Comparison of ENCODE assay signal across 18 mouse cellular contexts in the genomic region with DNA sequence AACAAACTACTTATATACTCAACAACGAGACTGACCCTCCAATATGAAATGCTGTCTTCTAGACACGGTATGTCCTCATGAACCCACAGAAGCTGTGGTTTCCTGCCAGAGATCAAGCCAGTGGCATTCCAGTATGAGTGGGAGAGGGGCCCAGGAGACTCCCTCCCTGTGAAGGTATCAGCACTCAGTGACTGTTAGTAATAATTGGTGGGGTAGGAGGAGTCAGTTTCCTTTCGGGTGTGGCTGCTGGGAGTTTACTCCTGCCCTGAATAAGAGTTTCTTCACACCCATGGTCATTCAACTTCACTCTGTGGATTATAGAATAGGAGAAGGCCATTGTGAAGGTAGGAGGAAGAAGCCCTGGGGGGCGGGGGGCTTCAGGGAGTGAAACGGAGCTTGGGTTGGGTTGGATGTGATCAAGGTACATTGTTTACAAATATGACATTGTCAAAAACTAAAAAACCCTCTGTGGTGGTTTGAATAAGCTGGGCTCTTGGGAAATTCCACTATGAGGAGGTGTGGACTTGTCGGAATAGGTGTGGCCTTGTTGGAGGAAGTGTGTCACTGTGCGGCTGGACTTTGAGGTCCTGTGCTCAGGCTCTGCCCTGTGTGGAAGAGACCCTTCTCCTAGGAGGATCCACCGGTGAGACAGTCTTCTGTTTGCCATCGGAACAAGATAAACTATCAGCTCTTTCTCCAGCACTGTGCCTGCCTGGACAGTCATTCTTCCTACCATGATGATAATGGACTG. TPM values are rescaled to one million over a fixed set of nuclear protein-coding genes. Genes with fewer than 3 reads are reported as not detected.
DNase-seq lines count a peak whose midpoint lies in the region; ATAC-seq and TF ChIP-seq lines count a peak whose summit lies in the region.
"Had no signal": no experiment of that assay in that cellular context is flagged by ENCODE, and none has a peak within 500 bp of the region (broad histone marks: within the 10 kb centered on the region; RNA-seq: fewer than 3 reads in every experiment).

No protein-coding gene starts in this region.

- H3K9ac ChIP-seq in liver, embryonic 11.5 days (ENCODE audit: low read depth, low read length): no peak overlapping the region
- no peak overlapping the region for H3K9ac ChIP-seq in liver, embryonic 12.5 days
- H3K9ac ChIP-seq in CH12.LX (ENCODE audit: insufficient read depth, low read depth): peak overlapping the region; percentile 56
- H3K9ac ChIP-seq in intestine, embryonic 15.5 days: no peak overlapping the region
- H3K9ac ChIP-seq in hindbrain, embryonic 11.5 days (ENCODE audit: low read depth, low read length): no peak overlapping the region
- no peak overlapping the region for H3K9ac ChIP-seq in hindbrain, embryonic 16.5 days (ENCODE audit: low read depth, low read length)
- H3K9ac ChIP-seq: hindbrain, embryonic 15.5 days had no signal

- H3K4me3 ChIP-seq in liver, embryonic 11.5 days (ENCODE audit: low read depth, low read length): no peak overlapping the region
- no peak overlapping the region for H3K4me3 ChIP-seq in liver, embryonic 12.5 days
- peak overlapping the region in 1 of 3 experiments; percentile 36 for H3K4me3 ChIP-seq in CH12.LX (replicated peaks in 1 of 3; ENCODE audit: low read depth in 2 of 3, low read length in 2 of 3, poor library complexity in 1 of 3)
- H3K4me3 ChIP-seq in intestine, embryonic 15.5 days (replicated peaks): no peak overlapping the region
- H3K4me3 ChIP-seq in hindbrain, embryonic 11.5 days (ENCODE audit: low read depth, low read length): no peak overlapping the region
- no peak overlapping the region for H3K4me3 ChIP-seq in hindbrain, embryonic 16.5 days (ENCODE audit: low read length)
- H3K4me3 ChIP-seq: hindbrain, embryonic 15.5 days had no signal

- H3K27me3 ChIP-seq in liver, embryonic 11.5 days (replicated peaks; ENCODE audit: control insufficient read depth, insufficient read depth, low read length): no peaks in the 10 kb centered on the region
- no peaks in the 10 kb centered on the region for H3K27me3 ChIP-seq in liver, embryonic 12.5 days (replicated peaks)
- no peaks in the 10 kb centered on the region for H3K27me3 ChIP-seq in CH12.LX (replicated peaks)
- no peaks in the 10 kb centered on the region for H3K27me3 ChIP-seq in intestine, embryonic 15.5 days (replicated peaks)
- H3K27me3 ChIP-seq in hindbrain, embryonic 11.5 days (ENCODE audit: control insufficient read depth, insufficient read depth, low read length): no peaks in the 10 kb centered on the region
- H3K27me3 ChIP-seq in hindbrain, embryonic 16.5 days (replicated peaks; ENCODE audit: control insufficient read depth, insufficient read depth, low read length): no peaks in the 10 kb centered on the region
- H3K27me3 ChIP-seq: hindbrain, embryonic 15.5 days had no signal

- no peak for TF ChIP-seq EP300 in CH12.LX (IDR thresholded peaks at IDR 0.05; ENCODE audit: low read length)

- dilution Hi-C loops in CH12.LX (cut with MboI; ENCODE audit: extremely low pct_ligation_motif_present, extremely low pct_unique_long_range_greater_than_20kb, low sequenced_read_pairs): no loop called here

- peak; percentile 58 for TF ChIP-seq POLR2A in CH12.LX (IDR thresholded peaks at IDR 0.05; ENCODE audit: low read depth, low read length)

- no peaks in the 10 kb centered on the region for H3K36me3 ChIP-seq in liver, embryonic 11.5 days (ENCODE audit: control insufficient read depth, insufficient read depth, low read length)
- no peaks in the 10 kb centered on the region for H3K36me3 ChIP-seq in liver, embryonic 12.5 days
- H3K36me3 ChIP-seq in CH12.LX (replicated peaks in 1 of 2; ENCODE audit: control insufficient read depth in 1 of 2, insufficient read depth in 1 of 2, low read length in 1 of 2): no peaks in the 10 kb centered on the region
- no peaks in the 10 kb centered on the region for H3K36me3 ChIP-seq in intestine, embryonic 15.5 days
- H3K36me3 ChIP-seq in hindbrain, embryonic 11.5 days (ENCODE audit: control insufficient read depth, insufficient read depth, low read length): no peaks in the 10 kb centered on the region
- H3K36me3 ChIP-seq in hindbrain, embryonic 16.5 days (ENCODE audit: control insufficient read depth, insufficient read depth, low read length): no peaks in the 10 kb centered on the region
- H3K36me3 ChIP-seq: hindbrain, embryonic 15.5 days had no signal

- no peaks in the 10 kb centered on the region for H3K9me3 ChIP-seq in liver, embryonic 11.5 days (ENCODE audit: control insufficient read depth, low read length)
- no peaks in the 10 kb centered on the region for H3K9me3 ChIP-seq in liver, embryonic 12.5 days (replicated peaks)
- H3K9me3 ChIP-seq in CH12.LX (replicated peaks; ENCODE audit: low read length): no peaks in the 10 kb centered on the region
- no peaks in the 10 kb centered on the region for H3K9me3 ChIP-seq in intestine, embryonic 15.5 days
- H3K9me3 ChIP-seq in hindbrain, embryonic 11.5 days (ENCODE audit: control insufficient read depth, low read length): no peaks in the 10 kb centered on the region
- no peaks in the 10 kb centered on the region for H3K9me3 ChIP-seq in hindbrain, embryonic 16.5 days (ENCODE audit: control insufficient read depth, low read length)
- H3K9me3 ChIP-seq: hindbrain, embryonic 15.5 days had no signal

- WGBS in liver, embryonic 11.5 days: 69% methylated on average over 9 of the region's 9 CpGs
- 52% methylated on average over 9 of the region's 9 CpGs for WGBS in liver, embryonic 12.5 days (ENCODE audit: insufficient replicate concordance)
- 82% methylated on average over 9 of the region's 9 CpGs for WGBS in intestine, embryonic 15.5 days
- 96% methylated on average over 9 of the region's 9 CpGs for WGBS in hindbrain, embryonic 11.5 days
- 92% methylated on average over 9 of the region's 9 CpGs for WGBS in hindbrain, embryonic 16.5 days

- TF ChIP-seq RAD21 in CH12.LX (IDR thresholded peaks at IDR 0.05; ENCODE audit: low read depth, low read length): no peak

- 0 out of 2 replicates have a peak, but pooled peaks cover 4% of the 10 kb centered on the region for H3K4me1 ChIP-seq in liver, embryonic 11.5 days (replicated peaks; ENCODE audit: control insufficient read depth, insufficient read depth, low read length)
- H3K4me1 ChIP-seq in liver, embryonic 12.5 days: peaks cover 14% of the 10 kb centered on the region
- H3K4me1 ChIP-seq in CH12.LX (ENCODE audit: control insufficient read depth in 1 of 2, insufficient read depth in 2 of 2): peaks cover 8 to 40% of the 10 kb centered on the region in 2 experiments; a peak in 3 of 4 replicates
- peaks cover 2% of the 10 kb centered on the region; the same call in 1 of the 2 replicates for H3K4me1 ChIP-seq in intestine, embryonic 15.5 days (replicated peaks)
- H3K4me1 ChIP-seq in hindbrain, embryonic 11.5 days (replicated peaks; ENCODE audit: control insufficient read depth, insufficient read depth, low read length): no peaks in the 10 kb centered on the region
- H3K4me1 ChIP-seq in hindbrain, embryonic 16.5 days (ENCODE audit: control insufficient read depth, insufficient read depth, low read depth, low read length): peaks cover 2% of the 10 kb centered on the region; the same call in 1 of the 2 replicates
- H3K4me1 ChIP-seq: hindbrain, embryonic 15.5 days had no signal

- peak; percentile 47 for ATAC-seq in liver, embryonic 11.5 days (replicated peaks; ENCODE audit: low FRiP score)
- ATAC-seq in liver, embryonic 12.5 days: no peak
- ATAC-seq in intestine, embryonic 15.5 days: peak; percentile 66
- ATAC-seq in megakaryocyte progenitor cell, adult 5-6 weeks (replicated peaks; ENCODE audit: poor library complexity): peak; percentile 63
- no peak for ATAC-seq in hindbrain, embryonic 11.5 days (ENCODE audit: low FRiP score)
- no peak for ATAC-seq in hindbrain, embryonic 16.5 days
- ATAC-seq: forebrain, embryonic 16.5 days; inflammation-experienced regulatory T-cells, adult 6 months had no signal

- H3K79me2 ChIP-seq in CH12.LX (replicated peaks; ENCODE audit: control insufficient read depth, extremely low read depth, insufficient read depth, poor library complexity, severe bottlenecking): no peaks in the 10 kb centered on the region

- in situ Hi-C loops in CH12.LX (cut with MboI; ENCODE audit: low pct_ligation_motif_present, low pct_unique_long_range_greater_than_20kb, low sequenced_read_pairs): no loop called here

- no peak overlapping the region for H3K4me2 ChIP-seq in liver, embryonic 11.5 days
- H3K4me2 ChIP-seq in liver, embryonic 12.5 days: no peak overlapping the region
- peak overlapping the region; percentile 86 for H3K4me2 ChIP-seq in CH12.LX (ENCODE audit: insufficient read depth, low read depth, poor library complexity, severe bottlenecking)
- H3K4me2 ChIP-seq in intestine, embryonic 15.5 days (replicated peaks): no peak overlapping the region
- no peak overlapping the region for H3K4me2 ChIP-seq in hindbrain, embryonic 11.5 days (replicated peaks; ENCODE audit: low read depth, low read length)
- no peak overlapping the region for H3K4me2 ChIP-seq in hindbrain, embryonic 16.5 days (ENCODE audit: low read length)
- H3K4me2 ChIP-seq: hindbrain, embryonic 15.5 days had no signal

- DNase-seq in liver, embryonic 11.5 days (ENCODE audit: low spot score): no peak
- no peak for DNase-seq in CH12.LX (ENCODE audit: extremely low read depth)
- DNase-seq in hindbrain, embryonic 11.5 days (ENCODE audit: low spot score): no peak
- DNase-seq in kidney, adult 18-20 months: no peak
- DNase-seq: adrenal gland, adult 2 months; adrenal gland, postnatal 36 days; cerebellum, adult 2 months; cerebellum, postnatal 10 days; gastrocnemius, postnatal 10 days; heart, postnatal 10 days had no signal

- no peak overlapping the region for H3K27ac ChIP-seq in liver, embryonic 11.5 days (ENCODE audit: low read depth, low read length)
- no peak overlapping the region for H3K27ac ChIP-seq in liver, embryonic 12.5 days
- peak overlapping the region; percentile 65 for H3K27ac ChIP-seq in CH12.LX (ENCODE audit: insufficient read depth, low read depth)
- H3K27ac ChIP-seq in intestine, embryonic 15.5 days: no peak overlapping the region
- no peak overlapping the region for H3K27ac ChIP-seq in hindbrain, embryonic 11.5 days (ENCODE audit: low read depth, low read length)
- no peak overlapping the region for H3K27ac ChIP-seq in hindbrain, embryonic 16.5 days (ENCODE audit: low read depth, low read length)
- H3K27ac ChIP-seq: hindbrain, embryonic 15.5 days had no signal

- TF ChIP-seq CTCF in CH12.LX (conservative IDR thresholded peaks at IDR 0.05 in 1 of 2, IDR thresholded peaks at IDR 0.05 in 1 of 2; ENCODE audit: low read depth in 2 of 2, low read length in 2 of 2): no peak

RNA-seq across cellular contexts. Expression of gene Dstn, which starts 15.5 kb away (rescaled TPM):
- polyA plus RNA-seq in liver, embryonic 11.5 days (2014; fragmentation: Nextera tagmentation; extraction: Ambion mirVana): 241 and 242 TPM in 2 replicates
- polyA plus RNA-seq in liver, embryonic 12.5 days (2016; fragmentation: Nextera tagmentation; extraction: Ambion mirVana): 126 and 136 TPM in 2 replicates
- 68.9 and 84.3 TPM in 2 replicates for total RNA-seq in CH12.LX (2012; rRNA removed)
- 266 and 306 TPM in 2 replicates for total RNA-seq in CH12.LX (2014; rRNA removed)
- polyA plus RNA-seq in CH12.LX (2012; ENCODE audit: insufficient read length, low read depth): 151 and 155 TPM in 2 replicates
- polyA plus RNA-seq in intestine, embryonic 15.5 days (2015; fragmentation: Nextera tagmentation; extraction: Ambion mirVana): 674 and 711 TPM in 2 replicates
- total RNA-seq in megakaryocyte progenitor cell, adult 5-6 weeks (2015): 426 and 508 TPM in 2 replicates
- 607 and 687 TPM in 2 replicates for total RNA-seq in megakaryocyte progenitor cell, adult 5-6 weeks (2017)
- polyA plus RNA-seq in hindbrain, embryonic 11.5 days (2014; fragmentation: Nextera tagmentation; extraction: Ambion mirVana): 440 and 458 TPM in 2 replicates
- polyA plus RNA-seq in hindbrain, embryonic 16.5 days (2015; fragmentation: Nextera tagmentation; extraction: Ambion mirVana): 431 and 440 TPM in 2 replicates

RNA-seq across cellular contexts. Expression of gene Bfsp1, which starts 36.7 kb away (rescaled TPM):
- polyA plus RNA-seq in liver, embryonic 11.5 days (2014; fragmentation: Nextera tagmentation; extraction: Ambion mirVana): 0.45 and 0.96 TPM in 2 replicates
- 0.33 and 0.45 TPM in 2 replicates for polyA plus RNA-seq in liver, embryonic 12.5 days (2016; fragmentation: Nextera tagmentation; extraction: Ambion mirVana)
- total RNA-seq in CH12.LX (2012; rRNA removed) (0.13 TPM in 1 of 2 replicates, not detected in the other), CH12.LX (2014; rRNA removed) (0.19 and 0.30 TPM in 2 replicates)
- 0.19 and 0.21 TPM in 2 replicates for polyA plus RNA-seq in CH12.LX (2012; ENCODE audit: insufficient read length, low read depth)
- 4.2 and 4.3 TPM in 2 replicates for polyA plus RNA-seq in intestine, embryonic 15.5 days (2015; fragmentation: Nextera tagmentation; extraction: Ambion mirVana)
- total RNA-seq in megakaryocyte progenitor cell, adult 5-6 weeks (2015): 0.07 TPM in 1 of 2 replicates, not detected in the other
- total RNA-seq in megakaryocyte progenitor cell, adult 5-6 weeks (2017): 0.50 TPM in 1 of 2 replicates, not detected in the other
- polyA plus RNA-seq in hindbrain, embryonic 11.5 days (2014; fragmentation: Nextera tagmentation; extraction: Ambion mirVana): 0.79 and 0.85 TPM in 2 replicates
- 0.85 and 2.0 TPM in 2 replicates for polyA plus RNA-seq in hindbrain, embryonic 16.5 days (2015; fragmentation: Nextera tagmentation; extraction: Ambion mirVana)
- total RNA-seq: hematopoietic stem cell, adult 5-6 weeks had no signal
- polyA plus RNA-seq: inflammation-experienced regulatory T-cells, adult 6 months had no signal

Comparison
In these comparisons a context has a peak if more than half of its experiments do, and no peak if none do; other contexts are left out.
1. ATAC-seq: peak in liver, embryonic 11.5 days (single experiment), intestine, embryonic 15.5 days (single experiment) and megakaryocyte progenitor cell, adult 5-6 weeks (single experiment); none in liver, embryonic 12.5 days (single experiment), hindbrain, embryonic 11.5 days (single experiment) and hindbrain, embryonic 16.5 days (single experiment).